Mouse (Mus musculus) myocyte (in vitro differentiated cells): ENCODE measurements at regions not wholly inside any gene's neighbourhood (a gene's known extent, or its start where the extent isn't known, plus 50 kb on each side); places are given as distances from the start of the nearest gene placed in this dataset.

Experiments used
- H3K27me3 ChIP-seq: one replicate; pipeline ENCODE4 v1.6.1; 2011; ENCODE audit not compliant: control insufficient read depth, insufficient read depth, insufficient read length
- H3K36me3 ChIP-seq: one replicate; pipeline ENCODE4 v1.6.1; 2011; ENCODE audit not compliant: control insufficient read depth, insufficient read depth
- H3K4me2 ChIP-seq: one replicate; pipeline ENCODE4 v1.6.1; 2011; ENCODE audit warnings: low read depth, control low read depth
- H3K4me3 ChIP-seq: one replicate; pipeline ENCODE4 v1.5.1; 2011; ENCODE audit warnings: mild to moderate bottlenecking, control low read depth, moderate library complexity
- H3K79me2 ChIP-seq: one replicate; pipeline ENCODE4 v1.6.1; 2011; ENCODE audit not compliant: control insufficient read depth, insufficient read depth
- H3ac ChIP-seq: one replicate; pipeline ENCODE4 v1.6.1; 2011; ENCODE audit not compliant: control insufficient read depth, insufficient read length
- CEBPB ChIP-seq: IDR thresholded peaks from 2 replicates; pipeline ENCODE4 v1.6.1; 2011; ENCODE audit warnings: mild to moderate bottlenecking, moderate library complexity; ENCODE audit not compliant: poor library complexity, insufficient read depth, severe bottlenecking
- E2F4 ChIP-seq: IDR thresholded peaks from one replicate; pipeline ENCODE4 v1.6.1; 2011; ENCODE audit warnings: mild to moderate bottlenecking, control low read depth, moderate library complexity; ENCODE audit not compliant: insufficient read depth
- MAX ChIP-seq: IDR thresholded peaks from one replicate; pipeline ENCODE4 v1.6.1; 2011; ENCODE audit warnings: low read depth, mild to moderate bottlenecking, control low read depth
- MYOD1 ChIP-seq, 3 experiments: IDR thresholded peaks; one replicate each; pipeline ENCODE4 v1.6.1; 2011; ENCODE audit warnings: control low read depth in 2 of 3, low read depth in 2 of 3, mild to moderate bottlenecking in 2 of 3, moderate library complexity in 1 of 3; ENCODE audit not compliant: insufficient read length in 2 of 3, control insufficient read depth in 1 of 3
- MYOG ChIP-seq, 3 experiments: IDR thresholded peaks; one replicate each; pipeline ENCODE4 v1.6.1; 2011; ENCODE audit warnings: control low read depth in 2 of 3, low read depth in 2 of 3, mild to moderate bottlenecking in 2 of 3; ENCODE audit not compliant: insufficient read length in 2 of 3, control insufficient read depth in 1 of 3, insufficient read depth in 1 of 3
- POLR2A ChIP-seq: IDR thresholded peaks from one replicate; pipeline ENCODE4 v1.6.1; 2011; ENCODE audit warnings: low read depth, mild to moderate bottlenecking, control low read depth, moderate library complexity; ENCODE audit not compliant: insufficient read length
- POLR2AphosphoS2 ChIP-seq: IDR thresholded peaks from one replicate; pipeline ENCODE4 v1.6.1; 2011; ENCODE audit warnings: low read depth, control low read depth; ENCODE audit not compliant: insufficient read length
- REST ChIP-seq: IDR thresholded peaks from one replicate; pipeline ENCODE4 v1.6.1; 2011; ENCODE audit warnings: mild to moderate bottlenecking, control low read depth, moderate library complexity; ENCODE audit not compliant: insufficient read depth, insufficient read length
- SRF ChIP-seq: IDR thresholded peaks from one replicate; pipeline ENCODE4 v1.6.1; 2011; ENCODE audit warnings: low read depth; ENCODE audit not compliant: control insufficient read depth, insufficient read length
- TCF12 ChIP-seq: IDR thresholded peaks from one replicate; pipeline ENCODE4 v1.6.1; 2011; ENCODE audit warnings: mild to moderate bottlenecking, control low read depth; ENCODE audit not compliant: poor library complexity, insufficient read depth, severe bottlenecking
- TCF3 ChIP-seq: IDR thresholded peaks from one replicate; pipeline ENCODE4 v1.6.1; 2011; ENCODE audit warnings: low read depth, control low read depth; ENCODE audit not compliant: insufficient read length
- USF1 ChIP-seq: IDR thresholded peaks from one replicate; pipeline ENCODE4 v1.6.1; 2011; ENCODE audit warnings: low read depth, mild to moderate bottlenecking, control low read depth, moderate library complexity

GRCm38 (mm10) chr16:85680351-85680750 lies 122.6 kb downstream of the Adamts1 start:
- TF ChIP-seq CEBPB, result 0 out of 2 replicates have a peak, but pooled peaks have one; percentile 30
- TF ChIP-seq MYOG (IDR thresholded peaks at IDR 0.05; ENCODE audit: control insufficient read depth in 1 of 3, insufficient read depth in 1 of 3, insufficient read length in 2 of 3, low read depth in 2 of 3), result peak; percentile 7 to 72 (median 57)
- no peak for TF ChIP-seq SRF
- no peak for TF ChIP-seq POLR2AphosphoS2
- peak; percentile 51 for TF ChIP-seq TCF12
- peak in 2 of 3 experiments; percentile 84 to 97 for TF ChIP-seq MYOD1 (IDR thresholded peaks at IDR 0.05; ENCODE audit: control insufficient read depth in 1 of 3, insufficient read length in 2 of 3, low read depth in 2 of 3)
- no peaks in the 10 kb centered on the region for H3K36me3 ChIP-seq
- no peaks in the 10 kb centered on the region for H3K79me2 ChIP-seq

GRCm38 (mm10) chr16:85678781-85679180 lies 124.1 kb downstream of the Adamts1 start:
- no peaks in the 10 kb centered on the region for H3K27me3 ChIP-seq
- H3K4me2 ChIP-seq, result no peak overlapping the region
- H3K79me2 ChIP-seq, result no peaks in the 10 kb centered on the region
- no peaks in the 10 kb centered on the region for H3K36me3 ChIP-seq
- no peak overlapping the region for H3ac ChIP-seq
- no peak overlapping the region for H3K4me3 ChIP-seq
- no peak for TF ChIP-seq TCF12
- TF ChIP-seq POLR2A, result no peak
- TF ChIP-seq MAX, result no peak
- no peak for TF ChIP-seq E2F4
- no peak for TF ChIP-seq TCF3
- TF ChIP-seq CEBPB, result no peak
- no peak for TF ChIP-seq SRF
- no peak for TF ChIP-seq POLR2AphosphoS2
- TF ChIP-seq REST, result no peak
- TF ChIP-seq MYOD1 (IDR thresholded peaks at IDR 0.05; ENCODE audit: control insufficient read depth in 1 of 3, insufficient read length in 2 of 3, low read depth in 2 of 3), result no peak
- no peak for TF ChIP-seq USF1
- TF ChIP-seq MYOG (IDR thresholded peaks at IDR 0.05; ENCODE audit: control insufficient read depth in 1 of 3, insufficient read depth in 1 of 3, insufficient read length in 2 of 3, low read depth in 2 of 3), result no peak

More at GRCm38 (mm10) chr16:85680351-85680750, 122.6 kb downstream of the Adamts1 start:
- Histone ChIP-seq H3K4me2 (peak overlapping the region; percentile 50), H3K4me3 (no peak overlapping the region), H3ac (no peak overlapping the region), H3K27me3 (no peaks in the 10 kb centered on the region)

GRCm38 (mm10) chr16:85678228-85678627 lies 124.7 kb downstream of the Adamts1 start:
- no peak overlapping the region for H3K4me3 ChIP-seq
- no peak overlapping the region for H3ac ChIP-seq
- no peak for TF ChIP-seq SRF
- no peak for TF ChIP-seq E2F4
- no peak for TF ChIP-seq POLR2A
- no peak for TF ChIP-seq MYOD1 (IDR thresholded peaks at IDR 0.05; ENCODE audit: control insufficient read depth in 1 of 3, insufficient read length in 2 of 3, low read depth in 2 of 3)
- no peak for TF ChIP-seq MYOG (IDR thresholded peaks at IDR 0.05; ENCODE audit: control insufficient read depth in 1 of 3, insufficient read depth in 1 of 3, insufficient read length in 2 of 3, low read depth in 2 of 3)
- no peak for TF ChIP-seq TCF3
- no peak for TF ChIP-seq MAX
- H3K79me2 ChIP-seq, result no peaks in the 10 kb centered on the region
- no peak overlapping the region for H3K4me2 ChIP-seq
- no peaks in the 10 kb centered on the region for H3K27me3 ChIP-seq
- no peaks in the 10 kb centered on the region for H3K36me3 ChIP-seq

- no peak overlapping the region for H3ac ChIP-seq
- no peaks in the 10 kb centered on the region for H3K79me2 ChIP-seq
- H3K27me3 ChIP-seq, result no peaks in the 10 kb centered on the region
- no peaks in the 10 kb centered on the region for H3K36me3 ChIP-seq
- peak overlapping the region; percentile 9 for H3K4me2 ChIP-seq
- H3K4me3 ChIP-seq, result no peak overlapping the region
- peak; percentile 30 for TF ChIP-seq USF1
- no peak for TF ChIP-seq MYOD1 (IDR thresholded peaks at IDR 0.05; ENCODE audit: control insufficient read depth in 1 of 3, insufficient read length in 2 of 3, low read depth in 2 of 3)
These were observed 123.8 kb upstream of the Cyyr1 start for GRCm38 (mm10) chr16:85677027-85677426.

GRCm38 (mm10) chr16:85668767-85669166 lies 115.6 kb upstream of the Cyyr1 start:
- Histone ChIP-seq H3K36me3 (no peaks in the 10 kb centered on the region), H3K4me3 (no peak overlapping the region), H3K79me2 (no peaks in the 10 kb centered on the region), H3ac (no peak overlapping the region), H3K27me3 (no peaks in the 10 kb centered on the region), H3K4me2 (no peak overlapping the region)
- TF ChIP-seq TCF12, result no peak
- TF ChIP-seq MAX, result no peak
- TF ChIP-seq POLR2AphosphoS2, result no peak
- TF ChIP-seq USF1, result no peak
- TF ChIP-seq E2F4, result no peak

- Histone ChIP-seq H3K27me3 (no peaks in the 10 kb centered on the region), H3K36me3 (no peaks in the 10 kb centered on the region), H3K79me2 (no peaks in the 10 kb centered on the region), H3ac (no peak overlapping the region), H3K4me3 (no peak overlapping the region), H3K4me2 (no peak overlapping the region)
- no peak for TF ChIP-seq MYOG (IDR thresholded peaks at IDR 0.05; ENCODE audit: control insufficient read depth in 1 of 3, insufficient read depth in 1 of 3, insufficient read length in 2 of 3, low read depth in 2 of 3)
- TF ChIP-seq SRF, result no peak
- TF ChIP-seq MYOD1 (IDR thresholded peaks at IDR 0.05; ENCODE audit: control insufficient read depth in 1 of 3, insufficient read length in 2 of 3, low read depth in 2 of 3), result no peak
- TF ChIP-seq TCF12, result no peak
These were observed 114.6 kb upstream of the Cyyr1 start for GRCm38 (mm10) chr16:85667790-85668189.
